Mouse (Mus musculus): ENCODE measurements around the gene Aph1a.
"Not testable (repeated sequence)": the region's sequence is repeated elsewhere in the genome, so short reads cannot be mapped to it uniquely, and the experiment has no call there.

DNA sequence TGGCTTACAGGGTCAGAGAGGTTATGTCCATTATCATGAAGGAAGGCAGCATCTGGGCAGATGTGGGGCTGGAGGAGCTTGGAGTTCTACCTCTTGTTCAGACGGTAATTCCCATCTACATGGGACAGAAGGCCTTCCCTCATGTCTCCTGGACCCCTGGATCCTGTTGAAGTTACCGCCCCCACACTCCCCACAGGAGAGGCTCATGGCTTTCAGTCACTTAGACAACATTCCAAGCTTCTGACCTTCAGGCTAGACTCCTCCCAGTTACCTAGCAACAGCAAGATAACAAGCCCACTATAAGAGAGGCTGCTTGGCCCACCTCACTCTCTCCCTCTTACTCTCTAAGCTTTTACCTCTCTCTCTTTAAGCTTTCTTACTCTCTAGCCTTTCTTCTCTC, 26.8 kb downstream of the Aph1a start:
- not testable (repeated sequence) for TF ChIP-seq EP300, CTCF (IDR thresholded peaks at IDR 0.05; ENCODE audit: low read depth)
